Mouse (Mus musculus): ENCODE data around the gene Tpcn2.

The Tpcn2 gene

GRCm38 (mm10) chr7:145242028-145242427 lies 41.8 kb downstream of the Tpcn2 start:
- DNase-seq: no peak

DNA sequence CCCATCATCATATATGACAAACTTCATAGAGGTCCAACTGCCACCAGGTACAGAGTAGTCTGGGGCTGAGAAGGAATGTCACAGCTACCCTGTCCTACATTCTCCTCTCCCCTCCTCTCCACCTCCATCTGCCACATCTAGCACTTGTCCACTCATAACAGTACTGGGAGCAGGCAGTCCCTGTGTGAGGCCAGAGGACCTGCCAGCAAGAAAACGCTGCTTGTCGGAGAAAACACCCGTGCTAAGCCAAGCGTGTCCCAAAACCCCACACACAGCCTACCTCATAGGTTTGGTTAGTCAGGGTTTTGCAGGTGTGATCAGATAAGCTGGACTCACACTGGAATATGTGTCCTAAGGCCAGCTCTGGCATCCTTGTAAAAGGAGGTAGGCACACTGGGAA lies 42.9 kb downstream of the Tpcn2 start:
- DNase-seq: peak; percentile 63 to 68

- DNase-seq: peak; percentile 75 to 78
Measured at GRCm38 (mm10) chr7:145239736-145240505, 43.9 kb downstream of the Tpcn2 start.

- DNase-seq: peak in 1 of 2 experiments; percentile 43
Measured at GRCm38 (mm10) chr7:145239145-145239544, 44.7 kb downstream of the Tpcn2 start.

DNA sequence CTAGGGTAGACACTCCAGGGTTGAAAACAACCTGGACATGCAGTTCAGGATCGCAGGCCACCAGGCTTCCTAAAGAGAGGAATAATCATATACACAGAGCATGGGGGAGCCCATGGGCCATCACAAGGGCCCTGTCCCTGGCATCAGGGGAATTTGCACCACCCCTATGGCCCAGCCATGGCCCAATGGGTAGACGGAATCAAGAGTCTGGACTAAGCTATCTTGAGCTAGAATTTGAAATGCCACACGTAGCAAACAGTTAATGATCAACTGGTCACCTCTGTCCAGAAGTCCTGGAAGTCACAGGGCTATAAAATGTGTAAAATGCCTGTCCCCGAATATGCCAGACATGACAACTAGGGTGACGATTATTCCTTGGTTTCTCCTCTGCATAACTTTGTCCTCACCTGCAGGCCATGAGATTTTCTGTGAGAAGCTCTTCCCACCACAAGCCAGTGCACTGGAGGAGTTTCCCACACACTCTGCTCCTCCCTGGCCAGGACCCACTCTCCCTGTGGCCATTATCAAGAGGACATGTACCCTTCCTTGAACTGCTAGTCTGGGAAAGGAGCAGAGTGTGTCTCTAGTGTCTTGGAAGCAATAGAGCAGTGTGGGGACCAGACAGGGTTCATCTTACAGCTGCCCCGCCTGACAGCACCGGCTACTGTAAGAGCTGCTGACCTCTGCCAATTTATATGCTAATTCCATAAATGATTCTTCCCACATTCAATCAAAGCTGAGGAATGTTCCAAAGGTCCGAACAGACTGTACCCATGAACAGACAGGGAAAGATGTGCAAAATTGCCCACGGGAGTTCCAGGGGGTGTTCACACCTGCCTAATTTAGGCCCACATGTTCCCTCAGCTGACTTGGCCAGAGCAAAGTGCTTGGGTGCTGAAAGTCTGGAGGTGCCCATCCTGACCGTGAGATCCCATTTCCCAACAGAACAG lies 48.7 kb downstream of the Tpcn2 start:
- DNase-seq: no peak

DNA sequence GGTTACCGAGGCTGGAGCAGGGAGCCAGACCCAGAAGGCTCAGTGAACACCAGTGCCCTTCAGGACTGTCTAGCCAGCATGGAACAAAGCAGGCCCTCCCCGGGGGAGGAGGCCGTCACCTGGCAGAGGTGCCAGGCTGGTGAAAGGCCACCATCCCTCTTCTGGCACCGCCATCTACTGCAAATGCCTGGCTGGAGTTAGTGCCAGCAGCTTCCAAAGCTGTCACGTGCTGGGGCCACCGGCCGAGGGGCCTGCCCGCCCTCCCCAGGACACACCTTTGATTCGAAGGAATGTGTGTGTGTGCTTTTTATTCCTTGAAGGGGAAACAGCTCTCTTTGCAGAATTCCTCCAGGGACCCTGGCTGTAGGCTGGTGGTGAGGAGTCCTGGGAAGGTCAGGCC lies 52.2 kb downstream of the Tpcn2 start:
- peak in 1 of 2 experiments; percentile 37 for DNase-seq

GRCm38 (mm10) chr7:145226641-145227040 lies 57.2 kb downstream of the Tpcn2 start:
- DNase-seq: no peak

- DNase-seq: no peak
Measured at GRCm38 (mm10) chr7:145225626-145226025, 58.2 kb downstream of the Tpcn2 start.

DNA sequence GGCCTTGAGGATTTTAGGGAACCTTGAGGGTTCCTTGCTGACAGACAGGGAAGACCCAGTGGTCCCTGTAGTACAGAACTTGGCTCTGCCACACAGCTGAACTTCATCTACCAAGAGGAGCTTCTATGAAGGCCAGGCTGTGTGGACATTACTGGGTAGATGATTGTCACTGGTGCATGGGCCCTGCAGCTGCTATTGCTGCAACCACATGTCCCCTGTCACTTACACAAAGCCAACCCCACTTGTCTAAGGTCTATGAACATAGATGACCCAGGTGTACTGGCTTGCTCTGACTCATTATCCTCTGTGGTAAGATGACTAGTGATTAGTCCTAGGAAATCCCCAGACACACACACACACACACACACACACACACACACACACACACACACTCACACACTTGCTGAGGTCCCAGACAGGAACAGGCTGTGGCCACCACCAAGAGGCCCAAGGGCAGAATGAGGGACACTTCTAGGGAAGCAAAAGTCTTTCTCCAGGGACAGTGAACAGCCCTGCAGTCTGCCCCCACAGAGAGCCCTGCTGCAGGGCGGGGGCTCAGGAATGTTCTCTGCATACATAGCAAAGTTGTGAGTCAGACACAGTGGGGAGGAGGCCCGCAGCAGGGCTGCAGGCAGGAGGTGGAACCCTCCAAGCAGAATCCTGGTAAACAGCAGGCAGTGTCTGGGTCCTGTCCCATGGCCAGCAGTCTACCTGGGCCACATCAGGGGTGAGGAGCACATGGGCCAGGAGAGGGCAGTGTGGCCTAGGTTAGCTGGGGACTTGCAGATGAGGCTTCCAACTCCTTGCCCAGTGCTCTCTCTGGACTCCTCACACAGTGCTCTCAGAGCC lies 61.7 kb downstream of the Tpcn2 start:
- peak; percentile 44 to 56 for DNase-seq

DNA sequence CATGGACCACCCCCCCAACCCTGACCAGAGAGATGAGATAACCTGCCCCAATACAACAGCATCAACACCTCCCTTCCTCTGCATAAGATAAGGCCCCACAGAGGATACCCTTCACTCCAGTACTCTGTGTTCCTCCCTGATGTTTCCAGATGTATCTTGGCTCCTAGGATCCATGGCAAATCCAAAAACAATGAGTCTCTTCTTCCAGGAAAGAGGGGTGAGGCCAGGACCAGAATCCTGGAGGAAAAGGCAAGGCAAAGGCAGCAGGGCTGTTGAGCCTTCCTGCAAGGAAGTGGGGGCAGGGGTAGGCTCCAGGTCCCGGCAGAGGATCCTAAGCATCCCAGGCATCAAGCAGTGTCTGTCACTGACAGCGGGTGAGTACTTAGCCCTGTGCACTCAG lies 62.5 kb downstream of the Tpcn2 start:
- DNase-seq: no peak

DNA sequence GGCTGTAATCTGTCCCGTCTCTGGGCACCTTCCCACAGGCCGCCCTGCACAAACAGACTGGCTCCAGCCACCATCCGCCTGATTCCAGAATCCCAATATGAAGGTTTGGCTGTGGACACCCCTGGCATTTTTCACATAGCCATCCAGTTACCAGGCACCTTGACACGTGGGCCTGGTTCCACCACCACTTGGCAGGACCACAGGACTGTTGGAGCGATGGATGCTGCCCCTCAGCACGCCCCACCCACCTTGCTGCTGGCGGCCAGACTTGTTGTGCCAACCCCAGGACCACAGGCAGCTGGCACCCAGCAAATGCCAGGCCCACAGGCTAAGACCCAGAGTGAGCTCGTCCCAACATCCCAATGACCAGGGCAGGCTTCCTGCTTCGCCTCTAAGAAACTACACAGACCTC lies 64.4 kb downstream of the Tpcn2 start:
- no peak for DNase-seq

DNA sequence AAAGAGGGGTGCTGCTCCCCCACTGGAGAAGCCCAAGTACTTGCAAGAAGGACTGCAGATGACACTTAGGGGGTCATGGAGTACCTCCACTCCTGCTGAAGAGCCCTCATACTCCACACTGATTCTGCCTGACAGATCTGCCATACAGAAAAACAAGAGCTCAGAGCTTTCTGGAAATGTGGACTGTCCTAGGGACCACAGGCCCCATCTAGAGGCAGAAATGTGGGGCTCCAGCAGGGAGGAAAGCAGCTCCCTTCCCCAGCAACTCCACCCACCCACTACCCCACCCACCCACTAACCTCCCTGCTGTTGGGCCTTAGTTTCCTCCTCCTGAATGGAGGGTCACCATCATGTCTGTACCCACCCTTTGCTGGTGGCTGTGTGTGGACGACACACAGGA lies 67.2 kb downstream of the Tpcn2 start:
- DNase-seq: no peak

GRCm38 (mm10) chr7:145215476-145215875 lies 68.3 kb downstream of the Tpcn2 start:
- DNase-seq: no peak

GRCm38 (mm10) chr7:145211680-145212659 lies 71.8 kb downstream of the Tpcn2 start:
- no peak for DNase-seq

- DNase-seq: no peak
Measured at GRCm38 (mm10) chr7:145210477-145211070, 73.2 kb downstream of the Tpcn2 start.

DNA sequence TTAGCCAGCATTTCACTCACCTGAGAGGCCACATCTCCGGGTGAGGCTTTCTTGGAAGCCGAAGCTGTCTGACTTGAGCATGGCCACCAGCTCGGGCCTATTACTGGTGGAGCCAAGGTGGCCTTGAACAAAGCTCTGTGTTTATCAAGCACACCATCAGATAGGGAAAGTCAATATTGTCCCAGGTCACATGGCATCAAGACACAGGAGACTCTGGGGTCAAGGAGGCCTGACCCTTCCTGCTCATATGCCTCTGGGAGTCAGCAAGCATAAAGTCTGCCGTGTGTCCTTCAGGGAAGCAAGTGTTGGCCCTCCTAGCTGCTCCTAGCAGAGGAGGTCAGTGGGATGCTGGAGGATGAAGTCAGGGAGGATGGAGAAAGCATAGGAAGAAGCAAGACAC lies 75.8 kb downstream of the Tpcn2 start, which contains the start of gene 1810010D01Rik:
1810010D01Rik (minus strand) TSS at position 114 of the 400 bp plus-strand sequence.
- DNase-seq: no peak

GRCm38 (mm10) chr7:145206801-145207200 lies 77.0 kb downstream of the Tpcn2 start:
- no peak for DNase-seq

DNA sequence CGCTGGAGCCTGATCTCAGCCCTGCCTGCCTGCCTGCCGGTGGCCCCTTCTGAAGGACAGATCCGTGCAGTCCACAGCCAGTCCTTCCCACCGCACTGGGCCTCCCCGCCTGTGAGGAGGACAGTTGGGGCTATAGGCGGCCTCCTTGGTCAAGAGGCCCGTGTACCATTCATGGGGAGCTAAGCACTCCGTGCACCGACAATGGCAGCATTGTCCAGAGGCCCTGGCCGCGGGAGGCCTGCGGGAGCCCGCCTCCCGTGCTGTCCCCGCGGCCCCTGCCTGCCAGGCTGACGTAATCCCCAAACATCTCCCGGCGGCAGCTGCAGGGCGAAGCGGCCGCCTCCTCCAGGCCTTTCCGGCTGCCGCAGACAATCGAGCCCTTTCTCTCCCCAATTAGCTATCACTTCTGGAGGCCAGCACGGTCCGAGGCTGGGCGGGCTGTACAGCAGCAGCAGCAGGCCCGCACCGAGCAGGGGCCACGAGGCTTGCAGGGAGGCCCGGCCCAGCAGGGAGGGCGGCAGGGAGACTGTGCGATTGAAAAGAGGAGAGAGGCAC lies 77.7 kb downstream of the Tpcn2 start:
- DNase-seq: peak; percentile 51 to 61

DNA sequence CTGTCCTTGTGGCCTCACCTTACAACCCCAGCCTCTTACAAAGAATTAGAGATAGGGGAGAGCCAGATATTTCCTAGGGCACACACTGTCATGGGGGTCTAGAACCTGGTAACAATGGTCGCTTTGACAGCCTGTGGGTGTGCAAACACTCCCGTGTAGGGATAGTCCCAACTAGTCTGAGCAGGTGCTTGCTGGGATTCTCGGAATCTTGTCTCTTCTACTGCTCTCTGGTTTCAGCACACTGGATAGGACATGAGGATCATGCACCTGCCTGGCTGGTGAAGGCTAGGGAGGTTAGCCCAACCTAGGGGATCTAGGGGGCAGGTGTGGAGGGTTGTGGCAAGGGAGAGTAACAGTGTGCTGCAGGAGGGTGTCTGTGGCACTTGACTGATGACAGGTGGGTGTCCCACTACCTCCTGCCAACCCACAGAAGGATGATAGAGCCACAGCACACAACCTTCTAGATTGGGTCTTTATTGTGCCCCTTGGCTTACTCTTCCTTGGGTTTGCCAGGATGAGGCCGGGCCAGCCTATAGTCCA lies 78.4 kb downstream of the Tpcn2 start:
- DNase-seq: no peak

- DNase-seq: no peak
Measured at GRCm38 (mm10) chr7:145199711-145200110, 84.1 kb downstream of the Tpcn2 start.

All from cerebellum, postnatal 36 days (tissue).